Mouse (Mus musculus) liver, postnatal 0 days (tissue): ENCODE results near the gene Tek. TPM values are rescaled to one million over a fixed set of nuclear protein-coding genes. Genes with fewer than 3 reads are reported as not detected.

Experiments
- ATAC-seq: fragments of 200-750 bp; cut with Nextera tagmentation; 2 replicates; pipeline ENCODE4 v1.8.0; 2017; ENCODE audit warnings: mild to moderate bottlenecking, moderate library complexity
- DNase-seq: peaks from one replicate; pipeline ENCODE4 v3.0.0-alpha.2; 2016
- H3K27ac ChIP-seq: fragments of 300-500 bp; sonication (generic); 2 replicates; pipeline ENCODE4 v1.5.1; 2014; ENCODE audit warnings: antibody characterized with exemption, moderate library complexity, mild to moderate bottlenecking, low read depth
- H3K27me3 ChIP-seq: fragments of 300-500 bp; sonication (generic); 2 replicates; pipeline ENCODE4 v1.6.1; 2014; ENCODE audit warnings: low read length, control low read depth, mixed read lengths; ENCODE audit not compliant: insufficient read depth
- H3K36me3 ChIP-seq: fragments of 300-500 bp; sonication (generic); replicated peaks from 2 replicates; pipeline ENCODE4 v1.6.1; 2014; ENCODE audit warnings: mild to moderate bottlenecking, control low read depth, low read length, moderate library complexity, mixed read lengths; ENCODE audit not compliant: insufficient read depth
- H3K4me1 ChIP-seq: fragments of 300-500 bp; sonication (generic); 2 replicates; pipeline ENCODE4 v1.6.1; 2014; ENCODE audit warnings: antibody characterized with exemption, mild to moderate bottlenecking, control low read depth; ENCODE audit not compliant: insufficient read depth
- H3K4me2 ChIP-seq: fragments of 300-500 bp; sonication (generic); 2 replicates; pipeline ENCODE4 v1.6.1; 2014; ENCODE audit warnings: low read depth, mild to moderate bottlenecking, low read length, moderate library complexity, mixed read lengths
- H3K4me3 ChIP-seq: fragments of 300-500 bp; sonication (generic); 2 replicates; pipeline ENCODE4 v1.5.1; 2014; ENCODE audit warnings: low read depth, low read length
- H3K9ac ChIP-seq: fragments of 300-500 bp; sonication (generic); replicated peaks from 2 replicates; pipeline ENCODE4 v1.6.1; 2014; ENCODE audit warnings: mild to moderate bottlenecking, moderate library complexity
- H3K9me3 ChIP-seq: fragments of 300-500 bp; sonication (generic); 2 replicates; pipeline ENCODE4 v1.6.1; 2016; ENCODE audit warnings: mild to moderate bottlenecking, control low read depth, low read length, mixed read lengths
- CTCF ChIP-seq: sonication (generic); IDR thresholded peaks from 2 replicates; pipeline ENCODE4 v1.5.1; 2016; ENCODE audit warnings: antibody characterized with exemption, low read depth
- EP300 ChIP-seq: IDR thresholded peaks from 2 replicates; pipeline ENCODE4 v1.6.1; 2016; ENCODE audit warnings: antibody characterized with exemption, low read depth, mild to moderate bottlenecking
- WGBS: fragments of 180-500 bp; shearing (Covaris S2); extraction: QIAGEN DNeasy Blood & Tissue Kit; methylation state at CpG from one replicate; pipeline ENCODE4 v1.1.7; 2014; ENCODE audit not compliant: insufficient replicate concordance; 5-methylcytosine and 5-hydroxymethylcytosine counted together
- polyA plus RNA-seq: library from polyadenylated mRNA; unstranded; fragments of >200 nt; fragmentation: Nextera tagmentation; extraction: Ambion mirVana; gene quantifications from 2 replicates; pipeline ENCODE4 v1.2.1, GENCODE M21; 2015

Gene Tek
- polyA plus RNA-seq, 1 experiment from 2014 or later = 3.8 TPM

- no peak overlapping the region for H3K9ac ChIP-seq
- no peak overlapping the region for H3K4me2 ChIP-seq
- H3K9me3 ChIP-seq = no peaks in the 10 kb centered on the region
- H3K4me1 ChIP-seq = no peaks in the 10 kb centered on the region
- DNase-seq = no peak
- no peaks in the 10 kb centered on the region for H3K27me3 ChIP-seq
- TF ChIP-seq CTCF = no peak
- no peak for TF ChIP-seq EP300
- H3K36me3 ChIP-seq = no peaks in the 10 kb centered on the region
- H3K27ac ChIP-seq = no peak overlapping the region
- 38% methylated on average over 3 of the region's 3 CpGs for WGBS
- no peak overlapping the region for H3K4me3 ChIP-seq
- no peak for ATAC-seq
Measured at GRCm38 (mm10) chr4:94768624-94769023, 29.5 kb downstream of the Tek start.

GRCm38 (mm10) chr4:94781043-94781442, 42.0 kb downstream of the Tek start:
- Histone ChIP-seq H3K4me1 (no peaks in the 10 kb centered on the region), H3K9ac (no peak overlapping the region), H3K27me3 (no peaks in the 10 kb centered on the region), H3K27ac (no peak overlapping the region), H3K4me2 (no peak overlapping the region), H3K4me3 (no peak overlapping the region), H3K36me3 (no peaks in the 10 kb centered on the region), H3K9me3 (no peaks in the 10 kb centered on the region)
- TF ChIP-seq CTCF = no peak
- no peak for TF ChIP-seq EP300
- ATAC-seq (no peak), DNase-seq (no peak)
- WGBS = 75% methylated on average over 5 of the region's 5 CpGs

- DNase-seq (no peak), ATAC-seq (no peak)
- H3K4me1 ChIP-seq = no peaks in the 10 kb centered on the region
- TF ChIP-seq EP300 = no peak
- no peak for TF ChIP-seq CTCF
- H3K36me3 ChIP-seq = no peaks in the 10 kb centered on the region
- H3K27me3 ChIP-seq = no peaks in the 10 kb centered on the region
- H3K4me2 ChIP-seq = no peak overlapping the region
- H3K9ac ChIP-seq = no peak overlapping the region
- no peak overlapping the region for H3K27ac ChIP-seq
- H3K4me3 ChIP-seq = no peak overlapping the region
- no peaks in the 10 kb centered on the region for H3K9me3 ChIP-seq
- 86% methylated on average over 2 of the region's 2 CpGs for WGBS
Measured at GRCm38 (mm10) chr4:94785921-94786320, 46.8 kb downstream of the Tek start.

- Histone ChIP-seq H3K4me2 (no peak overlapping the region), H3K4me1 (no peaks in the 10 kb centered on the region), H3K27me3 (no peaks in the 10 kb centered on the region), H3K36me3 (no peaks in the 10 kb centered on the region), H3K9me3 (no peaks in the 10 kb centered on the region), H3K9ac (no peak overlapping the region), H3K4me3 (no peak overlapping the region), H3K27ac (no peak overlapping the region)
- WGBS = 55% methylated on average over 1 of the region's 1 CpGs
- ATAC-seq (no peak; the same call in 1 of the 2 replicates), DNase-seq (no peak)
- TF ChIP-seq EP300 (0 out of 2 replicates have a peak, but pooled peaks have one; percentile 48), CTCF (no peak)
Measured at GRCm38 (mm10) chr4:94803187-94803586, 64.1 kb downstream of the Tek start.

- 64% methylated on average over 1 of the region's 1 CpGs for WGBS
- no peak for TF ChIP-seq EP300
- TF ChIP-seq CTCF = no peak
Measured at GRCm38 (mm10) chr4:94810616-94811015, 71.5 kb downstream of the Tek start.

GRCm38 (mm10) chr4:94826891-94827290, 87.8 kb downstream of the Tek start:
- Histone ChIP-seq H3K27me3 (no peaks in the 10 kb centered on the region), H3K36me3 (no peaks in the 10 kb centered on the region), H3K9ac (no peak overlapping the region), H3K9me3 (peaks cover 3% of the 10 kb centered on the region; the same call in 1 of the 2 replicates), H3K4me1 (no peaks in the 10 kb centered on the region), H3K4me3 (no peak overlapping the region), H3K27ac (no peak overlapping the region), H3K4me2 (no peak overlapping the region)
- no peak for ATAC-seq
- TF ChIP-seq CTCF (no peak), EP300 (no peak)
- DNase-seq = no peak
- 61% methylated on average over 1 of the region's 1 CpGs for WGBS

More at GRCm38 (mm10) chr4:94810616-94811015, 71.5 kb downstream of the Tek start:
- no peak overlapping the region for H3K4me2 ChIP-seq
- no peak for ATAC-seq
- H3K4me3 ChIP-seq = no peak overlapping the region
- H3K36me3 ChIP-seq = no peaks in the 10 kb centered on the region
- no peak for DNase-seq
- no peaks in the 10 kb centered on the region for H3K9me3 ChIP-seq
- H3K9ac ChIP-seq = no peak overlapping the region
- no peak overlapping the region for H3K27ac ChIP-seq
- H3K27me3 ChIP-seq = no peaks in the 10 kb centered on the region
- no peaks in the 10 kb centered on the region for H3K4me1 ChIP-seq

GRCm38 (mm10) chr4:94827429-94827828, 88.3 kb downstream of the Tek start:
- Histone ChIP-seq H3K36me3 (no peaks in the 10 kb centered on the region), H3K4me2 (no peak overlapping the region), H3K9me3 (peaks cover 3% of the 10 kb centered on the region; the same call in 1 of the 2 replicates), H3K9ac (no peak overlapping the region), H3K27ac (no peak overlapping the region), H3K4me3 (no peak overlapping the region), H3K27me3 (no peaks in the 10 kb centered on the region), H3K4me1 (no peaks in the 10 kb centered on the region)
- TF ChIP-seq CTCF (peak; percentile 38), EP300 (no peak)
- WGBS = 49% methylated on average over 5 of the region's 5 CpGs
- no peak for ATAC-seq
- no peak for DNase-seq
